Comparison of ENCODE assay signal across 8 mouse cellular contexts in genomic region chr7:126377278-126378158, GRCm38 (mm10). TPM values are rescaled to one million over a fixed set of nuclear protein-coding genes. Genes with fewer than 3 reads are reported as not detected.
A peak's percentile ranks its signal among the peaks of the same experiment; 100 is the strongest.
DNase-seq lines count a peak whose midpoint lies in the region; ATAC-seq and TF ChIP-seq lines count a peak whose summit lies in the region.

Gene Spns1, minus strand, starts transcription at chr7:126377450.

- H3K9me3 ChIP-seq in kidney, embryonic 14.5 days (ENCODE audit: control insufficient read depth, low read length): no peaks in the 10 kb centered on the region
- no peaks in the 10 kb centered on the region for H3K9me3 ChIP-seq in limb, embryonic 15.5 days

- H3K36me3 ChIP-seq in kidney, embryonic 14.5 days (ENCODE audit: control insufficient read depth, insufficient read depth, low read length): peaks cover 19% of the 10 kb centered on the region
- H3K36me3 ChIP-seq in limb, embryonic 15.5 days: peaks cover 24% of the 10 kb centered on the region

- under 1% methylated on average over 33 of the region's 33 CpGs for WGBS in kidney, embryonic 14.5 days
- under 1% methylated on average over 33 of the region's 33 CpGs for WGBS in limb, embryonic 15.5 days

- H3K27me3 ChIP-seq in kidney, embryonic 14.5 days (ENCODE audit: control insufficient read depth, insufficient read depth, low read length): no peaks in the 10 kb centered on the region
- no peaks in the 10 kb centered on the region for H3K27me3 ChIP-seq in limb, embryonic 15.5 days

- peak within 1 kb of the TSS; percentile 82 for H3K9ac ChIP-seq in kidney, embryonic 14.5 days (ENCODE audit: low read depth, low read length)
- H3K9ac ChIP-seq in limb, embryonic 15.5 days: peak within 1 kb of the TSS; percentile 92

- H3K4me2 ChIP-seq in kidney, embryonic 14.5 days (replicated peaks; ENCODE audit: low read depth, low read length): peak within 1 kb of the TSS; percentile 93
- H3K4me2 ChIP-seq in limb, embryonic 15.5 days: peak within 1 kb of the TSS; percentile 98

- peak; percentile 96 for ATAC-seq in kidney, embryonic 14.5 days (ENCODE audit: low FRiP score, low TSS enrichment)
- peak; percentile 95 for ATAC-seq in limb, embryonic 15.5 days (ENCODE audit: insufficient number of reproducible peaks, low FRiP score, low TSS enrichment, low read depth)

- H3K4me3 ChIP-seq in bone marrow macrophage, adult 2 months (ENCODE audit: insufficient read depth, low read length): peak within 1 kb of the TSS; percentile 64
- H3K4me3 ChIP-seq in embryonic fibroblast, embryonic 13.5 days (ENCODE audit: insufficient read depth, low read length): peak within 1 kb of the TSS; percentile 88
- H3K4me3 ChIP-seq in kidney, embryonic 14.5 days (ENCODE audit: low read length): peak within 1 kb of the TSS; percentile 98
- peak within 1 kb of the TSS; percentile 88 for H3K4me3 ChIP-seq in limb, embryonic 15.5 days

- peaks cover 19% of the 10 kb centered on the region for H3K4me1 ChIP-seq in bone marrow macrophage, adult 2 months (ENCODE audit: control insufficient read depth, insufficient read depth, low read length)
- peaks cover 2% of the 10 kb centered on the region; the same call in 1 of the 2 replicates for H3K4me1 ChIP-seq in embryonic fibroblast, embryonic 13.5 days (ENCODE audit: control insufficient read depth, insufficient read depth, low read length)
- peaks cover 10% of the 10 kb centered on the region for H3K4me1 ChIP-seq in kidney, embryonic 14.5 days (ENCODE audit: control insufficient read depth, insufficient read depth, low read length)
- H3K4me1 ChIP-seq in limb, embryonic 15.5 days: peaks cover 13% of the 10 kb centered on the region

- H3K27ac ChIP-seq in bone marrow macrophage, adult 2 months (ENCODE audit: insufficient read depth, low read depth, low read length): peak within 1 kb of the TSS; percentile 57
- H3K27ac ChIP-seq in embryonic fibroblast, embryonic 13.5 days (ENCODE audit: insufficient read depth, low read length): peak within 1 kb of the TSS; percentile 15; the same call in 1 of the 2 replicates
- H3K27ac ChIP-seq in kidney, embryonic 14.5 days (ENCODE audit: low read depth, low read length): peak within 1 kb of the TSS; percentile 51
- H3K27ac ChIP-seq in limb, embryonic 15.5 days: peak within 1 kb of the TSS; percentile 75

- DNase-seq in A20 (ENCODE audit: low read depth, low spot score): peak; percentile 96
- peak; percentile 94 to 96 for DNase-seq in heart, adult 9 months (ENCODE audit: low spot score in 2 of 2)
- DNase-seq in monocyte, adult 2 months (ENCODE audit: low read depth in 1 of 2, low spot score in 2 of 2): peak; percentile 79 to 87
- DNase-seq in spleen, postnatal 36 days (ENCODE audit: low spot score in 2 of 2): peak; percentile 93 to 95

- peak; percentile 54 for TF ChIP-seq CTCF in bone marrow macrophage, adult 2 months (IDR thresholded peaks at IDR 0.05; ENCODE audit: low read depth, low read length)
- TF ChIP-seq CTCF in embryonic fibroblast, embryonic 13.5 days (IDR thresholded peaks at IDR 0.05; ENCODE audit: borderline replicate concordance, insufficient read depth, low read length): peak; percentile 57

- TF ChIP-seq POLR2A in bone marrow macrophage, adult 2 months (IDR thresholded peaks at IDR 0.05; ENCODE audit: borderline replicate concordance, low read depth, low read length): no peak
- TF ChIP-seq POLR2A in embryonic fibroblast, embryonic 13.5 days (IDR thresholded peaks at IDR 0.05; ENCODE audit: low read depth, low read length): peak; percentile 90

RNA-seq across cellular contexts. Expression of gene Spns1, which starts in this region (rescaled TPM):
- 41.1 and 41.8 TPM in 2 replicates for polyA plus RNA-seq in bone marrow macrophage, adult 2 months (2012; ENCODE audit: insufficient read depth, insufficient read length, missing spikeins)
- polyA plus RNA-seq in embryonic fibroblast, embryonic 13.5 days (2011; ENCODE audit: insufficient read length, low read depth, missing spikeins): 34.6 and 40.2 TPM in 2 replicates
- polyA plus RNA-seq in kidney, embryonic 14.5 days (2014; fragmentation: Nextera tagmentation; extraction: Ambion mirVana): 41.8 and 54.6 TPM in 2 replicates
- polyA plus RNA-seq in limb, embryonic 15.5 days (2015; fragmentation: Nextera tagmentation; extraction: Ambion mirVana): 55.2 and 57.9 TPM in 2 replicates

Comparison
In these comparisons a context has a peak if more than half of its experiments do, and no peak if none do; other contexts are left out.
1. Peak in every context shown above with its lines: DNase-seq, ATAC-seq, H3K4me3 ChIP-seq and H3K27ac ChIP-seq.
2. H3K27ac ChIP-seq: peak in every context shown above with its lines; median percentile 75 in limb, embryonic 15.5 days; 57 in bone marrow macrophage, adult 2 months; 51 in kidney, embryonic 14.5 days; 15 in embryonic fibroblast, embryonic 13.5 days.